Mouse (Mus musculus) T-helper 1 cell (primary cell): ENCODE data around the gene Gpx6.

Source experiments
- in situ Hi-C: fragments of 300-600 bp; cut with MboI, MseI; formaldehyde crosslinking; loops from one replicate; pipeline ENCODE4 v1.15.1; 2025; ENCODE audit warnings: high pct_unique_total_duplicates

Gpx6 gene

GRCm38 (mm10) chr13:21322509-21323375 is 10.8 kb downstream of the Gpx6 start:
- in situ Hi-C loops = loop anchor here (10.0 kb wide), 1 partner anchor 68 kb away; no protein-coding TSS in a partner anchor

GRCm38 (mm10) chr13:21323405-21323804 is 11.5 kb downstream of the Gpx6 start:
- in situ Hi-C loops = loop anchor here (10.0 kb wide), 1 partner anchor 69 kb away; no protein-coding TSS in a partner anchor

- in situ Hi-C loops = loop anchor here (10.0 kb wide), 1 partner anchor 71 kb away; no protein-coding TSS in a partner anchor
Measured at GRCm38 (mm10) chr13:21326191-21326590, 14.3 kb downstream of the Gpx6 start.

- in situ Hi-C loops = loop anchor here (10.0 kb wide), 1 partner anchor 72 kb away; no protein-coding TSS in a partner anchor
Measured at GRCm38 (mm10) chr13:21326657-21327211, 14.8 kb downstream of the Gpx6 start.

GRCm38 (mm10) chr13:21327424-21327823 is 15.5 kb downstream of the Gpx6 start:
- in situ Hi-C loops = loop anchor here (10.0 kb wide), 1 partner anchor 73 kb away; no protein-coding TSS in a partner anchor

- in situ Hi-C loops = no loop called here
Measured at GRCm38 (mm10) chr13:21346610-21347009, 34.7 kb downstream of the Gpx6 start, which contains the start of gene Olfr1367. TSS of gene Olfr1367 (plus strand) at chr13:21346910.

GRCm38 (mm10) chr13:21350593-21350992 is 38.7 kb downstream of the Gpx6 start:
- in situ Hi-C loops = no loop called here

- in situ Hi-C loops = no loop called here
Measured at GRCm38 (mm10) chr13:21362621-21363248, 50.8 kb downstream of the Gpx6 start, which contains the start of gene Zscan12. TSS of gene Zscan12 (plus strand) at chr13:21362820.

- in situ Hi-C loops = no loop called here
Measured at GRCm38 (mm10) chr13:21363719-21364118, 51.8 kb downstream of the Gpx6 start.

GRCm38 (mm10) chr13:21366635-21367034 is 54.7 kb downstream of the Gpx6 start:
- in situ Hi-C loops = no loop called here
